Mouse (Mus musculus) heart, embryonic 14.5 days (tissue): ENCODE results near the gene Wdr78. TPM values are rescaled to one million over a fixed set of nuclear protein-coding genes. Genes with fewer than 3 reads are reported as not detected.
A peak's percentile ranks its signal among the peaks of the same experiment; 100 is the strongest.

Experiments
- ATAC-seq: fragments of 200-750 bp; cut with Nextera tagmentation; 2 replicates; pipeline ENCODE4 v1.8.0; 2017; ENCODE audit warnings: low read depth, moderate TSS enrichment; ENCODE audit not compliant: insufficient number of reproducible peaks, insufficient read depth, low FRiP score
- H3K27ac ChIP-seq, 2 experiments: fragments of 200-500 bp in 1 of 2; fragments of 300-500 bp in 1 of 2; sonication (generic) in 1 of 2; replicated peaks in 1 of 2; 2 replicates each; pipeline ENCODE4 v1.5.1; 2012 to 2014; ENCODE audit warnings: low read depth in 2 of 2, low read length in 2 of 2, control low read depth in 1 of 2, mild to moderate bottlenecking in 1 of 2, mixed read lengths in 1 of 2; ENCODE audit not compliant: control insufficient read depth in 1 of 2, insufficient read depth in 1 of 2
- H3K27me3 ChIP-seq: fragments of 300-500 bp; sonication (generic); 2 replicates; pipeline ENCODE4 v1.6.1; 2014; ENCODE audit warnings: mild to moderate bottlenecking, low read length, control low read depth; ENCODE audit not compliant: control insufficient read depth, insufficient read depth
- H3K36me3 ChIP-seq: fragments of 300-500 bp; sonication (generic); 2 replicates; pipeline ENCODE4 v1.6.1; 2014; ENCODE audit warnings: mild to moderate bottlenecking, control low read depth, low read length, mixed read lengths; ENCODE audit not compliant: control insufficient read depth, insufficient read depth
- H3K4me1 ChIP-seq, 2 experiments: fragments of 200-500 bp in 1 of 2; fragments of 300-500 bp in 1 of 2; sonication (generic) in 1 of 2; 2 replicates each; pipeline ENCODE4 v1.6.1; 2012 to 2014; ENCODE audit warnings: low read length in 2 of 2, control low read depth in 1 of 2, mixed read lengths in 1 of 2; ENCODE audit not compliant: control insufficient read depth in 2 of 2, insufficient read depth in 2 of 2
- H3K4me2 ChIP-seq: fragments of 300-500 bp; sonication (generic); 2 replicates; pipeline ENCODE4 v1.6.1; 2014; ENCODE audit warnings: mild to moderate bottlenecking, low read length
- H3K4me3 ChIP-seq, 2 experiments: fragments of 200-500 bp in 1 of 2; fragments of 300-500 bp in 1 of 2; sonication (generic) in 1 of 2; 2 replicates each; pipeline ENCODE4 v1.5.1; 2012 to 2014; ENCODE audit warnings: low read length in 2 of 2, mild to moderate bottlenecking in 2 of 2, control low read depth in 1 of 2, low read depth in 1 of 2, moderate library complexity in 1 of 2; ENCODE audit not compliant: control insufficient read depth in 1 of 2, insufficient read depth in 1 of 2
- H3K9ac ChIP-seq: fragments of 300-500 bp; sonication (generic); 2 replicates; pipeline ENCODE4 v1.6.1; 2014; ENCODE audit warnings: mild to moderate bottlenecking, low read length
- H3K9me3 ChIP-seq: fragments of 300-500 bp; sonication (generic); 2 replicates; pipeline ENCODE4 v1.6.1; 2016; ENCODE audit warnings: low read length, control low read depth; ENCODE audit not compliant: control insufficient read depth
- WGBS: fragments of 180-500 bp; shearing (Covaris S2); extraction: QIAGEN DNeasy Blood & Tissue Kit; methylation state at CpG from one replicate; pipeline ENCODE4 v1.1.7; 2014; 5-methylcytosine and 5-hydroxymethylcytosine counted together
- polyA plus RNA-seq: library from polyadenylated mRNA; unstranded; fragments of >200 nt; fragmentation: Nextera tagmentation; extraction: Ambion mirVana; gene quantifications from 2 replicates; pipeline ENCODE4 v1.2.1, GENCODE M21; 2014

Wdr78 gene
- polyA plus RNA-seq, 1 experiment from 2014 or later = 0.89 TPM

DNA sequence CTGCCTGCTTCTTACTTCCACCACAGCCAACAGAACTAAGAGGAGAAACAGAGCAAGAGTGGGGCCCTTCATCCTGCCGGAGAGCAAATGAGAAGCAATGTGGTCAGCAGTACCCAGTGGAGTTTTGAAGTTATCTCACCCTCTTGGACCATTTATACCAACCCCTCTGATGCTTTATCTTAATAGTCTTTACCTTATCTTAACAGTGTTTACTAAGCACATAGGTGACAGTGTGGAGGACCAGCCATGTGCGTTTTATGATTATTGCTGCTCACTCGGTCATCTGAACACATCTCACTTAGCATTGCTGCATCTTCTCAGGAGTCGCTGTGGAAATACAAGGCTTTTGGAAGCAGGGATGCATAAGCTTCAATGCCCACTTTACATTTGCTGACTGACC is 87.7 kb downstream of the Wdr78 start, which contains the start of gene Insl5:
Insl5 (minus strand) TSS at position 222 of the 400 bp plus-strand sequence.
- Histone ChIP-seq H3K27me3 (no peaks in the 10 kb centered on the region), H3K27ac (no peak within 1 kb of the TSS), H3K4me2 (no peak within 1 kb of the TSS), H3K9me3 (no peaks in the 10 kb centered on the region), H3K4me3 (no peak within 1 kb of the TSS), H3K36me3 (no peaks in the 10 kb centered on the region), H3K4me1 (no peaks in the 10 kb centered on the region), H3K9ac (no peak within 1 kb of the TSS)
- no peak for ATAC-seq
- WGBS = 59% methylated on average over 4 of the region's 4 CpGs

GRCm38 (mm10) chr4:103013490-103013889 is 100.9 kb downstream of the Wdr78 start:
- Histone ChIP-seq H3K27ac (no peak overlapping the region), H3K4me3 (no peak overlapping the region), H3K9ac (no peak overlapping the region), H3K9me3 (no peaks in the 10 kb centered on the region), H3K4me2 (peak overlapping the region; percentile 39; the same call in 1 of the 2 replicates), H3K36me3 (no peaks in the 10 kb centered on the region), H3K4me1 (0 out of 4 replicates have a peak, but pooled peaks cover 0 to 4% of the 10 kb centered on the region in 2 experiments), H3K27me3 (no peaks in the 10 kb centered on the region)
- WGBS = 10% methylated on average over 4 of the region's 4 CpGs
- no peak for ATAC-seq

DNA sequence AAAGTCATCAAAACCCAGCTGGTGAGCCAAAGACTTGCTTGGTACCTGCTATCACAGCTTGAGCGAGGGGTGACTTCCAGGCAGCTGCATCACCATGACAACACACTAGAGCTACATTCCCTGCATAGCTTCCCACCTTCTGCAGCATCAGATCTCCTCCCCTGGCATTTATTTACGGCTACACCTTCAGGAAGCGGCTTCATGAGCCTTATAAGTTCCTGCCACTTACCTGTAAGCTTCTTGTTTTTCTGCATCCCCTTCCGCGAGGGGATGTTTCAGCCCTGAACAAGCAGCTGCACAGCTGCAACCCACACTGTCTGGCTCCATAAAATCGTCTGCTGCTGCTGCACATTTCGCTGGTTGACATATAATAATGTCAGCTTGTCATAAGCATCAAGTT is 102.5 kb downstream of the Wdr78 start:
- no peak overlapping the region for H3K9ac ChIP-seq
- WGBS = 35% methylated on average over 7 of the region's 7 CpGs
- no peaks in the 10 kb centered on the region for H3K9me3 ChIP-seq
- H3K27ac ChIP-seq = no peak overlapping the region
- H3K36me3 ChIP-seq = no peaks in the 10 kb centered on the region
- H3K4me2 ChIP-seq = no peak overlapping the region
- H3K4me3 ChIP-seq = no peak overlapping the region
- H3K27me3 ChIP-seq = no peaks in the 10 kb centered on the region
- peaks cover 0 to 4% of the 10 kb centered on the region in 2 experiments; a peak in 1 of 4 replicates for H3K4me1 ChIP-seq
- ATAC-seq = no peak

DNA sequence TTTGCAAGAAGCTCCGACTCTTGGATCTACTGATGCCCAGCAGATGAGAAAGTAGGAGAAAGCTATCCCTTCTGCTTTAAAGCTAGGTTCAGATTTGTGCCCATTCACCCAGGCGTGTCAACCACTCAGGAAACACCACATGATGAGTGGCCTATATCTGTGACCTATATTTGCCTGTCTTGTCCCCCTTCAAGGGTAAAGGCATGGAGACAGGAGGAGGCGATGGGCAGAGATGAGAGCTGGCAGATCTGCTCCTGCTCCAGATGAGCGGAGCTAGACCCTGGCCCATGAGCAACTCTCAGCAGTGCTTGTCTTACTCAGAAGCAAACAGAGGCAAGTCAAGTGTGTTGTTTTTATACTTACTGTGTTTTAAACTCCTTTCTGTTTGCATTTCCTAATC is 103.6 kb downstream of the Wdr78 start:
- Histone ChIP-seq H3K4me3 (no peak overlapping the region), H3K36me3 (no peaks in the 10 kb centered on the region)

DNA sequence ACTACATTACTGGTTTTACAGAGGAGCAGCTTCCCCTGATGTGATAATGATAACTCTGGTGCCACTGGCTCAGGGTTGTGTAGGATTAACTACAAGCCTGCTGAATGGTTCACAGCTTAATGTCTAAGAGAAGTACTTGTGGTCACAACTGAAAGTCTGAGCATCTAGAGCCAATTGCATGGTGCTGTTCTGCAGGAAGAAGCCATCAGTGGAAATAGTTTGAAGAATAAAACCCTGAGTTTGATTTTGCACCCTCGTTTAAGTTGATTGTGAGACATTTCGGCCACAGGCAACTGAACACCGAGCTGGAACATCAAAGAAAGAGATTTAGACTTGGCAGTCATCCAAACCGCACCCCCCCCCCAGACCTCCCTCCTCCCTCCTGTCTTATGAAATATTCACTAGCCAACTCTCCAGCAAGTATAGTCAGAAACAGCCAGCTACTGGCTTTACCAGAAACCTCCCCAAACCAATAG is 107.4 kb downstream of the Wdr78 start:
- no peak overlapping the region for H3K27ac ChIP-seq
- H3K36me3 ChIP-seq = no peaks in the 10 kb centered on the region
- ATAC-seq = no peak
- no peak overlapping the region for H3K4me2 ChIP-seq
- H3K4me1 ChIP-seq = no peaks in the 10 kb centered on the region; a peak in 1 of 4 replicates
- H3K9me3 ChIP-seq = no peaks in the 10 kb centered on the region
- H3K27me3 ChIP-seq = no peaks in the 10 kb centered on the region
- H3K4me3 ChIP-seq = no peak overlapping the region
- H3K9ac ChIP-seq = no peak overlapping the region
- WGBS = 22% methylated on average over 4 of the region's 4 CpGs

More for the DNA sequence above, 103.6 kb downstream of the Wdr78 start:
- H3K4me2 ChIP-seq = no peak overlapping the region
- no peak overlapping the region for H3K27ac ChIP-seq
- ATAC-seq = no peak
- H3K4me1 ChIP-seq = peaks cover 0 to 4% of the 10 kb centered on the region in 2 experiments; a peak in 1 of 4 replicates
- 84% methylated on average over 4 of the region's 4 CpGs for WGBS
- H3K9me3 ChIP-seq = no peaks in the 10 kb centered on the region
- H3K9ac ChIP-seq = no peak overlapping the region
- no peaks in the 10 kb centered on the region for H3K27me3 ChIP-seq

DNA sequence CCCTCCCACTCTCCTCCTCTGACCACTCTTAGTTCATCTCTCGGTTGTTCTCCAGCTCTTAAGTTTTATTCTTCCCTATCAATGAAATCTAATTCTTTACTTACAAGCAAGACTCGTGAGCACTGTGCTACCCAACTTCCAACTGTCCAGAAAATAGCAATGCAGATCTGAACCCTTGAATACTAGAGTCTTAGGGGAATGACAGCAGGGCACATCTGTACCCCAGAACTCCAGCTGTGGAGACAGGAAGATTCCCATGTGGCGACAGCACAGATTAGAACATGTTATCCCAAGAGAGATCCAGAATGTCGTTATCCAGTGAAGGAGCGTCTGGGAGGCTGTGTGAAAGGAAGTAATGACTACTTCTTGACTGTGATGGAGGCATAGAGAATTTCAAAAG is 108.1 kb downstream of the Wdr78 start:
- H3K4me2 ChIP-seq = no peak overlapping the region
- no peaks in the 10 kb centered on the region for H3K36me3 ChIP-seq
- H3K4me1 ChIP-seq = no peaks in the 10 kb centered on the region; a peak in 1 of 4 replicates
- no peaks in the 10 kb centered on the region for H3K27me3 ChIP-seq
- no peaks in the 10 kb centered on the region for H3K9me3 ChIP-seq
- no peak overlapping the region for H3K9ac ChIP-seq
- 73% methylated on average over 5 of the region's 5 CpGs for WGBS
- ATAC-seq = no peak
- H3K27ac ChIP-seq = no peak overlapping the region
- no peak overlapping the region for H3K4me3 ChIP-seq

DNA sequence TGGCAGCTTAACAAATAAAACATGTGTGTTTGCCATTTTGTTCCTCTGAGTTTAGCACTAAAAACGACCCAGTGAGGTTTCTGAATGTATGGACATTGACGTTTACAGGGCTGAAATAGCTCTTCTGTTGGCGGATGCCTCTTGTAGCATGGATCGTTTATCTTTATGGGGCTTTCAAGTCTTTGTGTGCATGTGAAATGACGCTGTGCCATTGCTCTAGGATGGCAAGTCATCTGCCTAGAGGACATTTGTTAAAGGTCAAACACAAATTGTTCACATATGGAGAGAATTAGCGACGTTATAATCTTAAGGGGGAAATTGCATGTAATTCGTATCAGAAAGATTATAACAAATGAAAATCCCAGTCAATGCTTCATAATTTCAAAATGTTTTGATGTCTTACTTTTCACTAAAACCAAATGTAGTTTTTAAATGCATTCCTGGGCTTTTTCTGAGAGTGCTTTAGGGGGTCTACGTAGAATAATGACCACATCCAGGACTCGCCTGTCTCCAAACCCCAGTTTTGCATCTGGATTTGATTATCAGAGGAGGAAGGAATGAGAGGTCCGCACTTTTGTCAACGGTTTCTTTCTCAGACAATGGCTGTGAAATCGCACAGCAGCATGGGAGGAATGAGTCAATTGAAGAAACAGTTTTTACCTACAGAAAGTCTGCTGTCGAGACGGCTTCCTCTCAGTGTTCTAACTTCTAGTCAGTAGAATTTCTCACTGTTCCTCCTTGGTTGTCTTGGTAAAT is 109.0 kb downstream of the Wdr78 start:
- no peak overlapping the region for H3K4me3 ChIP-seq
- no peak overlapping the region for H3K4me2 ChIP-seq
- no peaks in the 10 kb centered on the region for H3K36me3 ChIP-seq
- no peak for ATAC-seq
- H3K9me3 ChIP-seq = no peaks in the 10 kb centered on the region
- H3K4me1 ChIP-seq = no peaks in the 10 kb centered on the region; a peak in 1 of 4 replicates
- 67% methylated on average over 15 of the region's 15 CpGs for whole genome bisulfite sequencing
- no peak overlapping the region for H3K9ac ChIP-seq
- no peak overlapping the region for H3K27ac ChIP-seq
- H3K27me3 ChIP-seq = no peaks in the 10 kb centered on the region
